Mouse (Mus musculus) hindbrain, embryonic 15.5 days (tissue): ENCODE measurements at regions not wholly inside any gene's neighbourhood (a gene's known extent, or its start where the extent isn't known, plus 50 kb on each side); places are given as distances from the start of the nearest gene placed in this dataset.
"Not testable (repeated sequence)": the region's sequence is repeated elsewhere in the genome, so short reads cannot be mapped to it uniquely, and the experiment has no call there.

Experiments
- ATAC-seq: fragments of 200-750 bp; cut with Nextera tagmentation; 2 replicates; pipeline ENCODE4 v1.8.0; 2017; ENCODE audit warnings: low read depth, moderate number of reproducible peaks, moderate TSS enrichment; ENCODE audit not compliant: low FRiP score
- H3K27ac ChIP-seq: fragments of 300-500 bp; sonication (generic); replicated peaks from 2 replicates; pipeline ENCODE4 v1.5.1; 2015; ENCODE audit warnings: mild to moderate bottlenecking, inconsistent platforms
- H3K27me3 ChIP-seq: fragments of 300-500 bp; sonication (generic); 2 replicates; pipeline ENCODE4 v1.6.1; 2015; ENCODE audit warnings: control low read depth, inconsistent platforms
- H3K36me3 ChIP-seq: fragments of 300-500 bp; sonication (generic); 2 replicates; pipeline ENCODE4 v1.6.1; 2015; ENCODE audit warnings: control low read depth, inconsistent platforms
- H3K4me1 ChIP-seq: fragments of 300-500 bp; sonication (generic); replicated peaks from 2 replicates; pipeline ENCODE4 v1.6.1; 2015; ENCODE audit warnings: control low read depth, inconsistent platforms
- H3K4me2 ChIP-seq: fragments of 300-500 bp; sonication (generic); 2 replicates; pipeline ENCODE4 v1.6.1; 2015; ENCODE audit warnings: moderate library complexity, mild to moderate bottlenecking, inconsistent platforms
- H3K4me3 ChIP-seq: fragments of 300-500 bp; sonication (generic); 2 replicates; pipeline ENCODE4 v1.5.1; 2015; ENCODE audit warnings: mild to moderate bottlenecking, inconsistent platforms
- H3K9ac ChIP-seq: fragments of 300-500 bp; sonication (generic); 2 replicates; pipeline ENCODE4 v1.6.1; 2015; ENCODE audit warnings: inconsistent platforms
- H3K9me3 ChIP-seq: fragments of 300-500 bp; sonication (generic); 2 replicates; pipeline ENCODE4 v1.6.1; 2016; ENCODE audit warnings: control low read depth, inconsistent platforms
- WGBS: fragments of 180-500 bp; shearing (Covaris S2); methylation state at CpG from one replicate; pipeline ENCODE4 v1.1.7; 2015; 5-methylcytosine and 5-hydroxymethylcytosine counted together

DNA sequence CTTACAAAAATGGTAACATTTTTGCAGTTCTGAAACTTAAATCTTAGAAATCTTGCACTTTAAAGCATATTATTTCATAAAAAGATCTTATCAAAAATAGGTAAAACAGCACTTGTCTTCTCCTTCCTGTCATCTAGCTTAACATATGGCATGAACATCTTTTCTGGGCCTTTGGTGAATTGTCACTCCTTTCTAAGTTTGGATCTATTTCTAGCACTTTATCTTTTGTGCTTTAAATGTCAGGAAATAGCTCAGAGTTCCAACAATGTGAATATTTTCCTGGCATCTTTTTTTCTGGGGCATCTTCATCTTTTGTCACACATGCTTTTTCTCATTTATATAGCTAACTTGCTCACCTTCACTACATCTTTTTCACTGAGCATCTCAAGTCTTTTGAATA is 527.4 kb upstream of the Gm5150 start:
- H3K9me3 ChIP-seq: no peaks in the 10 kb centered on the region
- no peaks in the 10 kb centered on the region for H3K27me3 ChIP-seq
- H3K4me2 ChIP-seq: no peak overlapping the region
- H3K36me3 ChIP-seq: no peaks in the 10 kb centered on the region
- H3K27ac ChIP-seq: no peak overlapping the region
- H3K9ac ChIP-seq: no peak overlapping the region
- ATAC-seq: no peak
- H3K4me1 ChIP-seq: no peaks in the 10 kb centered on the region
- H3K4me3 ChIP-seq: no peak overlapping the region

DNA sequence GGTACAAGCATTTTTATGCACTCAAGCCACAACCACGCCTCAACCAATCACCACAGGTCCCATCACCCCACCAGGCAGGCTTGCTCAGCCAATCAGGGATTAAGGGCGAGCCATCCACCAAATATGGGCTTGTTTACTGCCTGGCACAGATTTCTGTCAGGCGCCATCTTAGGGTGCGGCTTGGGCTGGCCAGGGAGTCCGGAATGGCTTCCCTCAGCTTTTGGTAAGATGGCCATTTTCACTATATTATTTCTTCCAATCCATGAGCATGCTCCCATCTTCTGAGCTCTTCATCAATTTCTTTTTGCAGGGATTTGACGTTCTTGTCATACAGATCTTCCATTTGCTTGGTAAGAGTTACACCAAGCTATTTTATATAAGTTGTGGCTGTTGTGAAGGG is 521.3 kb upstream of the Gm5150 start:
- 90% methylated on average over 6 of the region's 6 CpGs for WGBS
- not testable (repeated sequence) for H3K4me3 ChIP-seq, H3K9ac ChIP-seq, H3K27me3 ChIP-seq, H3K4me1 ChIP-seq, ATAC-seq, H3K9me3 ChIP-seq, H3K36me3 ChIP-seq, H3K27ac ChIP-seq, H3K4me2 ChIP-seq

DNA sequence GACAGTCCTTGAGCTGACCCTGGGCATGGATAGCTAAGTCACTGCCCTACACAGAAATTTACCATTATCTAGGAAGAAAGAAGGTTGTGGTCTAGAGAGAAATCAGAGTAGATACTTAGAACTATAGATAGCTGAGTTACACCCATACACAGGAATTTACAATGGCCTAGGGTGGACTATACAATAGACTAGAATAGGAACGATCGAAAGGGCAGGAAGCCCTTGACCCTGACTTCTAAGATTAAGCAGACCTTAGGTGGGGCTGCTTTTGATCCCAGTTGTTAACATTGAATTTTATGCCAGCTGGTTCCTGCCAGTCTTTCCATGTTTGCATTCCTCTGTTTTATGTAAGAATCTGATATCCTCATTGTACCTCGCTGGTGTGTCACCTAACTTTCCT is 482.2 kb upstream of the Gm5150 start:
- not testable (repeated sequence) for H3K27ac ChIP-seq, H3K9me3 ChIP-seq, H3K36me3 ChIP-seq, H3K4me2 ChIP-seq, ATAC-seq, H3K4me1 ChIP-seq, H3K27me3 ChIP-seq, H3K4me3 ChIP-seq, H3K9ac ChIP-seq
- 90% methylated on average over 3 of the region's 3 CpGs for WGBS

DNA sequence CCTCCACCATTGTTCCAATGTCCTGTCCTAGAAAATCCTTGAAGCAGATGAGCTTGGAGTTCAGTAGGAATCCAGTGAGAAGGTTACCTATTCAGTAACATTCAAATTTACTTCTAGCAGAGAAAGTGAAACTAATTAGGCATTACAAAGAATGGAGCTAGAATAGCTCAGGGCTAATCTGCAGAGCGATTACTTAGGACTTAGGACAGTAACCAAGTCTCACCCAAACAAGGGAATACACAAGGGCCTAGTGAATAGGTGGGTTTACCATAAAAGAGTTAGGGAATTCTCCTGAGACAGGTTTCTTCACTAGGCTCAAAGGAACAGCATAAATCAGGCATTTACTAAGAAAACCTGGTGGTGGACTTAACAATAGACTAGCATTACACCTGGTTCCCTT is 476.5 kb upstream of the Gm5150 start:
- H3K9me3 ChIP-seq: no peaks in the 10 kb centered on the region
- no peak overlapping the region for H3K9ac ChIP-seq
- no peaks in the 10 kb centered on the region for H3K27me3 ChIP-seq
- 73% methylated on average over 1 of the region's 1 CpGs for WGBS
- no peak overlapping the region for H3K27ac ChIP-seq
- no peak overlapping the region for H3K4me3 ChIP-seq
- ATAC-seq: no peak
- no peak overlapping the region for H3K4me2 ChIP-seq
- H3K36me3 ChIP-seq: no peaks in the 10 kb centered on the region
- H3K4me1 ChIP-seq: no peaks in the 10 kb centered on the region

- no peak overlapping the region for H3K4me3 ChIP-seq
- no peaks in the 10 kb centered on the region for H3K4me1 ChIP-seq
- no peaks in the 10 kb centered on the region for H3K9me3 ChIP-seq
- H3K27me3 ChIP-seq: no peaks in the 10 kb centered on the region
- H3K27ac ChIP-seq: no peak overlapping the region
- H3K36me3 ChIP-seq: no peaks in the 10 kb centered on the region
- WGBS: 82% methylated on average over 1 of the region's 1 CpGs
- ATAC-seq: no peak
- no peak overlapping the region for H3K9ac ChIP-seq
- no peak overlapping the region for H3K4me2 ChIP-seq
Observed at GRCm38 (mm10) chr3:16471360-16471759, 465.1 kb upstream of the Gm5150 start.

DNA sequence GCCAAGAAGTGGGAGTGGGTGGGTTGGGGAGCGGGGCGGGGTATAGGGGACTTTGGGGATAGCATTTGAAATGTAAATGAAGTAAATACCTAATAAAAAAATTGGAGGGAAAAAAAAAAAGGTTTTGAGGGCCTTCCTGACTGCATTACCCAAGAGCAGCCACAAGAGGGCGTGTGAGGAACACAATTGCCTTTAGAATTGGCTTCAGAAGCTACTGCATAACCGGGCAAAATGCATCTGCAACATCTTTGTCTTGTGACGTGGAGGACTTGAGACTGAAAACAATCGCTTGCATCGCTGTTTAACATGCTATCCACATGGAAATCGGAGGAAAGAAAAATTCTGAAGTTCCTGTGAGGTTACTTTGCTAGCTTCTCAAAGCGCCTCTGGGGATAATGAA is 460.2 kb upstream of the Gm5150 start:
- Histone ChIP-seq H3K27ac (peak overlapping the region; percentile 76), H3K4me1 (no peaks in the 10 kb centered on the region), H3K9ac (peak overlapping the region; percentile 37; the same call in 1 of the 2 replicates), H3K27me3 (no peaks in the 10 kb centered on the region), H3K4me2 (peak overlapping the region; percentile 48), H3K36me3 (no peaks in the 10 kb centered on the region), H3K4me3 (peak overlapping the region; percentile 23), H3K9me3 (no peaks in the 10 kb centered on the region)
- peak; percentile 88; the same call in 1 of the 2 replicates for ATAC-seq
- WGBS: 10% methylated on average over 9 of the region's 9 CpGs

DNA sequence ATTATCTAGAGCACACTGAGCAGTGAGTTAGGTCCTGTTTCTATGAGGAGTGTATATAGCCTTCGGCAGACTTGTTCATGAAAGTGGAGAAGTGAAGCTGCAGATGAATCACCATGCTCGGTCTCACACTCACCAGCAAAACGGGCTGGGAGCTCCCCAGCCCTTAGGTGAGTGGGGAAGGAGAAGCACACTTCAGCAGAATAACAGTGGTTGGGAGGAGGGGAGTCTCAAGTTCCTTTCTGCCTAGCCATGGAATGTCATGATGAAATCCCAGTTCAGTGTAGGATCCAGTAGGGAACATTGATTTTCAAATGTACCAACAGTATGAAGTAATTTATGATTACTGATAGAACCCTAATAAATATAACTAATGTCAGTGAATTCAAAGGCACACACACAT is 459.1 kb upstream of the Gm5150 start:
- Histone ChIP-seq H3K4me1 (no peaks in the 10 kb centered on the region), H3K27ac (no peak overlapping the region), H3K36me3 (no peaks in the 10 kb centered on the region), H3K4me2 (no peak overlapping the region), H3K9me3 (no peaks in the 10 kb centered on the region), H3K27me3 (no peaks in the 10 kb centered on the region), H3K9ac (no peak overlapping the region), H3K4me3 (no peak overlapping the region)
- ATAC-seq: no peak
- WGBS: 72% methylated on average over 3 of the region's 3 CpGs

- no peaks in the 10 kb centered on the region for H3K27me3 ChIP-seq
- 86% methylated on average over 2 of the region's 2 CpGs for WGBS
- no peaks in the 10 kb centered on the region for H3K36me3 ChIP-seq
- no peak overlapping the region for H3K9ac ChIP-seq
- H3K4me1 ChIP-seq: no peaks in the 10 kb centered on the region
- no peak overlapping the region for H3K27ac ChIP-seq
- H3K4me2 ChIP-seq: no peak overlapping the region
- H3K9me3 ChIP-seq: no peaks in the 10 kb centered on the region
- no peak for ATAC-seq
- H3K4me3 ChIP-seq: no peak overlapping the region
Observed at GRCm38 (mm10) chr3:16464301-16464700, 458.1 kb upstream of the Gm5150 start.

- H3K4me1 ChIP-seq: no peaks in the 10 kb centered on the region
- no peak overlapping the region for H3K4me3 ChIP-seq
- no peak overlapping the region for H3K27ac ChIP-seq
- no peak overlapping the region for H3K4me2 ChIP-seq
- no peaks in the 10 kb centered on the region for H3K27me3 ChIP-seq
- H3K36me3 ChIP-seq: no peaks in the 10 kb centered on the region
- H3K9me3 ChIP-seq: no peaks in the 10 kb centered on the region
- no peak for ATAC-seq
- no peak overlapping the region for H3K9ac ChIP-seq
Observed at GRCm38 (mm10) chr3:16433033-16433432, 426.8 kb upstream of the Gm5150 start.

- Histone ChIP-seq H3K27me3 (no peaks in the 10 kb centered on the region), H3K4me2 (no peak overlapping the region), H3K4me1 (no peaks in the 10 kb centered on the region), H3K36me3 (no peaks in the 10 kb centered on the region), H3K27ac (peak overlapping the region; percentile 68), H3K4me3 (no peak overlapping the region), H3K9me3 (no peaks in the 10 kb centered on the region), H3K9ac (no peak overlapping the region)
- 0 out of 2 replicates have a peak, but pooled peaks have one; percentile 65 for ATAC-seq
Observed at GRCm38 (mm10) chr3:16431819-16432115, 425.5 kb upstream of the Gm5150 start.

DNA sequence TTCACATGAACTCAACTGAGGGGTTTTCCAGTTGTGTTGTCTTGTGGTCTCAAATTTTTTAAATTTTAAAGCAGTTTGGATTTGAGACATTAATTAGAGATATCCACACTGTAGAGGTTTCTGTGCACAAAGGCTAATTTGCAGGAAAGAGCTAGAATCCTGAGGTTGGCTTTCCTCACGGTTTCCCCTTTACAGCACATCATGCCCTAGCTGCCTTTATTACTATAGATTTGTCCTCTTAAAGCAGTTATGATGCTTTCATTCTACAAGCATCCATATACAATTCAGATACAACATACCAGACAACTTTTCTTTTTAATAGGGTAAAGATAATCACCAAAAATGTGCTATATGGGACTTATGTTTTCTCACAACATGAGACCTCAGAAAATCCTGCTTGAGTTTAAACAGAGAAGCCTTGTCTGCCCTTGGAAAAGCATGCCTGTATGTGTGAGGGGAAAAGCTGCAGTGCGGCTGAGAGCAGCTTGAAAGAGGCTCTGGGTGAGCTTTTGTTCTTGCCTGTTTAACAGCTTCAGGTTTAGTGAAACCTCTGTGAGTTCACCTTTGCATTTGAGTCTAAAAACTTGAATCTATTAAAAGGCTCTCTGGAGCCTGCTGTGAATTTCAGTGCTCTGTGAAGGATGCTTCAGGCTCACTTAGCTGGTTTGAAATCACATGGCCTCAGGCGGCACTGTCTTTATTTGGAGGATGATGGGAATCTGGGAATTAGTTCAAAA is 425.0 kb upstream of the Gm5150 start:
- Histone ChIP-seq H3K27me3 (no peaks in the 10 kb centered on the region), H3K4me1 (no peaks in the 10 kb centered on the region), H3K4me2 (no peak overlapping the region), H3K9me3 (no peaks in the 10 kb centered on the region), H3K36me3 (no peaks in the 10 kb centered on the region), H3K4me3 (no peak overlapping the region), H3K27ac (peak overlapping the region; percentile 68), H3K9ac (no peak overlapping the region)
- WGBS: 25% methylated on average over 3 of the region's 3 CpGs
- peak; percentile 81 for ATAC-seq
